Mouse (Mus musculus) testis, postnatal 10 days (tissue): Measurements from ENCODE around the gene Topors.

Source experiments
- DNase-seq: peaks from one replicate; pipeline ENCODE4 v3.0.0; 2021; ENCODE audit warnings: low spot score

Topors gene

GRCm38 (mm10) chr4:40250984-40251383 is 18.7 kb downstream of the Topors start:
- DNase-seq = no peak

GRCm38 (mm10) chr4:40244035-40244434 is 25.6 kb downstream of the Topors start:
- no peak for DNase-seq

- DNase-seq = no peak
These were observed 26.6 kb downstream of the Topors start for GRCm38 (mm10) chr4:40243006-40243405.

GRCm38 (mm10) chr4:40241928-40242327 is 27.7 kb downstream of the Topors start:
- no peak for DNase-seq

GRCm38 (mm10) chr4:40240272-40240744 is 29.3 kb downstream of the Topors start:
- DNase-seq = no peak

- DNase-seq = no peak
These were observed 30.0 kb downstream of the Topors start, which contains the start of gene Ddx58 for GRCm38 (mm10) chr4:40239409-40240271. Gene Ddx58 (minus strand): TSS chr4:40239828.

GRCm38 (mm10) chr4:40238483-40239408 is 30.9 kb downstream of the Topors start:
- DNase-seq = peak; percentile 76

- DNase-seq = no peak
These were observed 32.8 kb downstream of the Topors start for GRCm38 (mm10) chr4:40236829-40237228.

- no peak for DNase-seq
These were observed 35.4 kb downstream of the Topors start for GRCm38 (mm10) chr4:40234256-40234655.

- DNase-seq = no peak
These were observed 36.5 kb downstream of the Topors start for GRCm38 (mm10) chr4:40233062-40233664.

GRCm38 (mm10) chr4:40229723-40230122 is 39.9 kb downstream of the Topors start:
- no peak for DNase-seq

GRCm38 (mm10) chr4:40227886-40228285 is 41.8 kb downstream of the Topors start:
- DNase-seq = no peak

- no peak for DNase-seq
These were observed 42.5 kb downstream of the Topors start for GRCm38 (mm10) chr4:40227131-40227530.

GRCm38 (mm10) chr4:40226095-40226494 is 43.6 kb downstream of the Topors start:
- no peak for DNase-seq

GRCm38 (mm10) chr4:40221876-40222585 is 47.6 kb downstream of the Topors start:
- DNase-seq = no peak

GRCm38 (mm10) chr4:40221004-40221760 is 48.5 kb downstream of the Topors start:
- DNase-seq = no peak

- DNase-seq = no peak
These were observed 49.2 kb downstream of the Topors start for GRCm38 (mm10) chr4:40220437-40220836.

- DNase-seq = peak; percentile 56
These were observed 51.3 kb downstream of the Topors start for GRCm38 (mm10) chr4:40218382-40218781.

- no peak for DNase-seq
These were observed 51.7 kb downstream of the Topors start for GRCm38 (mm10) chr4:40217910-40218309.

GRCm38 (mm10) chr4:40212177-40212576 is 57.5 kb downstream of the Topors start:
- DNase-seq = no peak
